Mouse (Mus musculus): Measurements from ENCODE around the gene Trpm6.

The Trpm6 gene

GRCm38 (mm10) chr19:18771561-18771960 lies 21.8 kb downstream of the Trpm6 start:
- no peak for DNase-seq (ENCODE audit: low read depth)

DNA sequence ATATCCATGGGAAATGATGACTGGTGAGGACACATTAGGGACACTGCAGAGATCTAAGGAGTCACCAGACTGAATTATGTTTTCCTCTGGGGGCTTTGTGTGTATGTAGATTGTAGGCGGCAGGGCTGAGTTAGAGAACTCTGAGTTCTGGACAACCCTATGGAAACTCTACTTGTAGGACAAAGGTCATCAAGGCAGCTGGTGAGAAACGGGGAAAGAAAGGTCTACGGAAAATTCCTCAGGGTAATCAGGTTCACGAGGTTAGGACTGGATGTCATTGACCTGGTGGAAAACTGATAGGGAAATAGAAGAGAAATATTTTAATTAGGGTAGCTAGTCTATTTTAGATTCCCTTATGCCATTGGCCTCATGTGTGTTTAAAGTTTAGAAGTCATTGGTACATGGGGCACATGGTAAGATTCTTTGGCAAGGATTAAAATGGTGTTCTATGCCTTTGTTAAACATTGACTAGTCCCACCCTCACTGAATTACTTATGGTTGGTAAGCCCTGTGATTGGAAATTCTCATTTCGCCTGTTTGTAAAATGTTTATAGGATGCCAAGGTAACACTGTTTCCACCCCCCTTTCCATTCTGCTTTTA lies 23.2 kb downstream of the Trpm6 start:
- no peak for DNase-seq (ENCODE audit: low read depth)

GRCm38 (mm10) chr19:18774085-18774484 lies 24.3 kb downstream of the Trpm6 start:
- DNase-seq (ENCODE audit: low read depth) = no peak

GRCm38 (mm10) chr19:18799646-18800045 lies 49.9 kb downstream of the Trpm6 start:
- DNase-seq (ENCODE audit: low read depth) = no peak

DNA sequence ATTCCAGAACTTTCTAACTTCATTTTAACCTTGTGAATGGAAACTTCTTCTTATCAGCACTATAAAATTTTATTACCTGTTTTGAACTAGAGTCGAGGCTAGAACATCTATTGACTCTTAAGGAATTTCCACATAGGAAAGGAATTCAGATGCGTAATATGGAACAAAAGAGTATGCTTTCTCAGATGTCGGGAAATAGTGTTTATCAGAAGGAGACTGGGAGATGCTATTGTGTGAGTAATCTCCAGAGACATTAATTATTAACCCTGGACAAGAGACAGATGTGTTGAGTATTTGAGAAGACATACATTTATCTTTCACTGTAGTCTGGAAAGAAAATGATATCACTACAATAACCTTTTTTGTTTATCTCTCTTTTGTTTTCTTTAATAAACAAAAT lies 61.5 kb downstream of the Trpm6 start:
- DNase-seq (ENCODE audit: low read depth) = no peak

DNA sequence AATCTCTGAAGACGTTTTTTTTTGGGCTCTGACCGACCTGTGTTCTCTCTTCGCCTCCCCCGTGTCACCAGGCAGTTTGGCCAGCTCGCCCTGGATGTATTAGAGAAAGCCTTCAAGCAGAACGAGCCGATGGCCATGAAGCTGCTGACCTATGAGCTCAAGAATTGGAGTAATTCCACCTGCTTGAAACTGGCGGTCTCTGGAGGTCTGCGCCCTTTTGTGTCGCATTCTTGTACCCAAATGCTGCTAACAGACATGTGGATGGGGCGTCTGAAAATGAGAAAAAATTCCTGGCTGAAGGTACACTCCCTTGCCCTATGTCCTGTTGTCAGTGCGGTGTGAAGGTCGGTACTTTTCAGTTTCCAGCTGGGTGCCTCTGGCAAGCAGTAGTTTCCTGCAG lies 65.4 kb downstream of the Trpm6 start:
- no peak for DNase-seq (ENCODE audit: low read depth)

GRCm38 (mm10) chr19:18817425-18817824 lies 67.6 kb downstream of the Trpm6 start:
- DNase-seq (ENCODE audit: low read depth) = peak; percentile 46

DNA sequence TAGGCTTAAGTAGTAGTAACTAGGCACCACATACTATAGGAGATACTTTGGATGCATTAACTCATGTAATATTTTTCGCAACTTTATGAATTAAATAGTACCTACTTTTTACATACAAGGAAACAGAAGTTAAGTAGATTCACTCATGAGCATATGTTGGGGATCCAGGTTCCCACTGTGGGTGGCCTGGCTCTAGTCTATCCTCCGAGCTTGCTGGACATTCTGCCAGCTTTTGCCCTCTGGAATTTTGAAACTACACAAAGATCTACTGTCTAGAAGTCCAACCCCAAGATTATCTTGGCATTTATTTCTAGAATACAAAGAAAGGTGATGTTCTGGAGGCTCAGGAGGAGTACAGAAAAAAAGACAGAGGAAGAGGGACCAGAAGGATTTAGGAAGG lies 78.8 kb downstream of the Trpm6 start:
- DNase-seq (ENCODE audit: low read depth) = no peak

GRCm38 (mm10) chr19:18831196-18831595 lies 81.4 kb downstream of the Trpm6 start:
- no peak for DNase-seq (ENCODE audit: low read depth)

- DNase-seq (ENCODE audit: low read depth) = peak; percentile 75
Observed at GRCm38 (mm10) chr19:18834971-18835370, 85.2 kb downstream of the Trpm6 start.

GRCm38 (mm10) chr19:18841789-18842562 lies 92.2 kb downstream of the Trpm6 start:
- no peak for DNase-seq (ENCODE audit: low read depth)

DNA sequence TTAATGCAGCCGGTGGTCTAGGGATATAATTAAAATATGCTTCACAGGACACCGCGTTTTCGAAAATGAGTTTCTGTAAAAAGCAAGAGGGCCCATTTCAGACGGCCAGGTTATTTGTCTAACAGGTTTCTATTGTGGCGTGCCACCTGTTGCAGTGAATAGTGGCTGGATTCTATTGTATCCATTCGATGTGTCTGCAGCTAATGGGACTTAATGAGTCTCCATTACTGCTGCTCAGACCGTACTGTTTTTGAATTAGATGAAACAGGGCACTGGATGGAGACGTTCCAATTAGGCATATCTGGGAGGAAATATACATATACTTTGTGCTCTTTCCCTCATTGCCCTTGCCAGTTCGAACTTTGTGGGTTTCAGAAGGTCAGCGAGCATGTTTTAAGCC lies 92.8 kb downstream of the Trpm6 start:
- DNase-seq (ENCODE audit: low read depth) = no peak

- no peak for DNase-seq (ENCODE audit: low read depth)
Observed at GRCm38 (mm10) chr19:18846336-18846735, 96.6 kb downstream of the Trpm6 start.

DNA sequence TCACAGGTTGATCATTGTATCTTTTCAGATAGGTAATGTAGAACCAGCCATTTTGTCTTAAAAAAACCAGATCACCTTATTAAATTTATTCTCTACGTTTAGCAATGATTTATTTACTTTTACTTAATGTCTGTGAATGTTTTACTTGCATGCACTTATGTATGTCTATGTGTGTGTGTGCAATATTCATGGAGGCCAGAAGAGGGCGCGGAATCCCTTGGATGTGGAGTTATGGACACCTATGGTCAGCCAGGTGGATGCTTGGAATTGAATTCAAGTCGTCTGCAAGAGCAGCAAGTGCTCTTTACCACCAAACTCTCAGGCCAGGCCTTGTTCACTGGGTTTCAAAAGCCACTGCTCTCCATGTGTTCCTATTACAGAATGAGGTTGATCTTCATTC lies 118.5 kb downstream of the Trpm6 start:
- no peak for DNase-seq (ENCODE audit: low read depth)

DNA sequence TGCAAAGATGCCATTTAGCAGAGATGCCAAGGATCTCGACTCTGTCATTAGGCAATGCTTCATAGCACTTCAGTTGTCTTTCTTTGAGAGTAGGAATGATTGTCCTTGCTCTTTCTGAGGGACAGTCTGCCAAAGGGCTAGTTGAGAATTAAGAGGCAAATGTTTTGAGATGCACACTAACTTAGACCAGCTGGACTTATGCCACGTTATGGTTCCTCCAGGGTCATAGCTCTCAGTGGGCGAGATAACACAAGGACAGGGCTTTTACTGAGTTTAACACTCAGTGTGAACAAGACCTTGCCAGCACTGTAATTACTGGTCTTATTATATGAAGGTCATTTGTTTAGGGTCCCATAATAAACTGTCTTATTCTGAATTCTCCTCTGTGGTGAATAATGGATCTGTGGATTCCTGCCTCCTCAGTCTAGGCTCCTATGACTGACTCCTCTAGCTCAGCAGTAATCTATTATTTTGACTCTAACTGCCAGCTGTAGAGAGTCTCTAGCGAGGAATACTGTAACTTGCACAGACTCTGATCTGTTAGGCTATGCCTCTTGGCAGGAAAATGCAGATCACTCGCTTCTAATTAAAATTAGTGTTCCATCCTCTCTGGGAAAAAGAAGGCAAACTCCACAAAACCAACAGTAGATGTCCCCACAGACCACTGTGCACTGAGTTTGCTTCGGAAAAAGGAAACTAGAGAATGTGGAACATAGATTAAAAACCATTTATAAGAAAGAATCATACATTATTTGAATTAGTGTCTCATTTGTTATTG lies 123.2 kb downstream of the Trpm6 start:
- no peak for DNase-seq (ENCODE audit: low read depth)

GRCm38 (mm10) chr19:18873709-18874644 lies 124.2 kb downstream of the Trpm6 start:
- DNase-seq (ENCODE audit: low read depth) = no peak

DNA sequence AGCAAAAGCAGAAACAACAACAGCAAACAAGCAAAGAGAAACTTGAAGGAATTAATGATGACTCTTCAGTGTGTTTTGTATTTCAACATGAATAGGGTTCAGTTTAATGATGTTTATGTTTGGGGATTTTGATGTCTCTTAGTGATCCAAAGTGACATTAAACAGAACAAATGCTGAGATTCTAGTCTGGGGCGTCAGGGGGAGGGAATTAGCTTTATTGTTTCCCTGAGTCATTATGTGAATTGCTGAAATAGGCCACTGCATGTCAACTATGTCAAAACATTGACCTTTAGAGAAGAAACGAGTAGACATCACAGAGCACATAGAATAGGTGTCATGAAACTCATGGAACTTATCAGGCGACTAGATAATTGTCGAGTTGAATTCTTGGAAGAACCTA lies 129.5 kb downstream of the Trpm6 start:
- no peak for DNase-seq (ENCODE audit: low read depth)

- DNase-seq (ENCODE audit: low read depth) = no peak
Observed at GRCm38 (mm10) chr19:18881162-18881561, 131.4 kb downstream of the Trpm6 start.

DNA sequence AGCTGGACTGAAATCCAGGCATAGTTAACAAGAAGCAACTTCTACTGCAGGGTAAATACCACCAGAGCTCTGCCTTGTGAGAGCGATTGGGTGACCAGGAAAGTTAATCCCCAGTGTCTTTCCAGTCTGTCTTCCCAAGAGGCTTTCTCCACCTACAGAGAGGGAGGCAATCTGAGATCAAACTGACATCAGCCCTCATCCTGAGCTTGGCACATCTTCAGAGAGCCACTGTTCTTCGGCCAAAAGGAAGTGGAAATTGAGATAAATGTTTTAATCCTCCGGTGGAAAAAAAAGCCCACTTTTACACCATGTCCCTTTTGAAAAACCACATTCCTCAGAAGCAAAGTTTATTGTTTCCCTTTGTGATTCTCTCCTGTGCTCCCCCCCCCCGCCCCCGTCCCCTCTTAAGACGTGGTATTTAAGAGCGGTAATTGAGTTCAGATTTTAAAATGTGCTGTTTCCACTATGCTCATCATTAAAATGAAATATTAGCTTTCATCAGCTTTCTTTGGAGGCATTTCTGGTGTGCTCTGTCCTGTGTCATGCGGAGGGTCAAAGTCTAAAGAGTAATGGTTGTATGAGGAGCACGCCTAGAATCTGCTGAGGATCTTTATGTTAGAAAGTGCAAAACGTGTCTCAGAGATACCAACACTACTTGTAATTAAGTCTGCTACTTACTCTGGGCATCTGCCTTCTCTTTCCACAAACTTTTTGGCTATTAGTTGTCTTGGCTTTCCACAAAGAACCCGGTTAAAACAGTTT lies 138.0 kb downstream of the Trpm6 start:
- no peak for DNase-seq (ENCODE audit: low read depth)

DNA sequence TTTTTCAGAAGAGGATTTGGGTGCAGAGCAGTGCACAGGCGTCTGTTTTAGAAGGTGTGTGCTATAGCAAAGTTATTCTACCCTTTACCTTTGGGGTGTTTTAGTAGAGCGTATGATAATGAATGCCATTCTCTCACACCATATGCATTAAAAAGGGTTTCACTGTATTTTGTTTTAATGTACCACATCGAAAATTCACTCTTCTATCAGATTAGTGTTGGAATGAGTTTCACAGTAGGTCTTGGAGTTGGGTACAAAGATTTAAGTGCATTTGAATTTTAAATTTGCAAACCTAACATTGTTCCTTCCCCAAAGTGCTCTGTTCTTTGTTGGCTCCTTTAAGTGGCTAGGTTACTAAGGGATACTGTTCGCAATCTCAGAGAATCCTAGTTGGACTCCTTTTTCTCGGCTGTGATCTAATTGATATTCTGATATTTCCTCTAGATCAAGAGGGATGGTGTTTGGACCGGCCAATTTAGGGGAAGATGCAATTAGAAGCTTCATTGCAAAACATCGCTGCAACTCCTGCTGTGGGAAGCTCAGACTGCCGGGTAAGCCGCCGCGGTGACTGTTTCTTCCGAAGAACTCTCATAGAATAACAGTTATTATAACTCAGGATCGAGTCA lies 138.8 kb downstream of the Trpm6 start:
- DNase-seq (ENCODE audit: low read depth) = no peak
